Mouse (Mus musculus) cerebellum, adult 8-10 months (tissue): ENCODE results near the gene Itga9.

ENCODE experiments used
- DNase-seq: peaks from one replicate; pipeline ENCODE4 v3.0.0; 2022

Gene Itga9

DNA sequence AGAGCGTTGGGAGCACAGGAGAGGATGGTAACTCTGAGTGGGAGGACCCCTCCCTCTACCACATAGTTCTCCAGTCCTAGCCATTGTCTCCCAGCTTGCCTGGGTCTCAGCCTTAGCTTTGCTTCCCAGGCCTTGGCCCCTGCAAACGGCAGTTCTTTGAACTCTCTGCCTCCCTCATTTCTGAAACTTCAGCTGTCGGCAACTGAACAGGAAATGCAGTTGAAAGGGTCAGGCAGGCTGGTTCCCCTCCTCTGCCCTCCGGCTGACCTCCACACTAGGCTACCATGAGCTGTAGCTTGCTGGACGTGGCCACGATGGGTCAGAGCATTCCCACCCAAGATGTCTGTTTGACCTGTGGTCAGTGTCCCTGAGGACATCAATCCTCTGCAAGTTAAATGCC lies 48.5 kb downstream of the Itga9 start:
- no peak for DNase-seq

DNA sequence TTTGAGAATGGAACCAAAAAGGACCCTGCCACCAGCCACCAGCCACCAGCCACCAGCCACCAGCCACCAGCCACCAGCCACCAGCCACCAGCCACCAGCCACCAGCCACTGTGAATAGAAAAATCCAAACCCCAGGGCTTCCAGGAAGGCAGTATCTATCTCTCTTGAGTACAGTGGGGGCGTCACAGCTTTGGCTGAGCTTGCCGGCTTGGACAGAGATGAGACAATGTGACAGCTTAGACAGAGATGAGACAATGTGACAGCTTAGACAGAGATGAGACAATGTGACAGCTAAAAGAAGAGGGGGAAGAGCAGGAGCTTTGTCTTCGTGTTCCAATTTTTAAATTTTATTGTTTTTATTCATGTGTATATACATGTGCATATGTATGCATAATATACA lies 49.2 kb downstream of the Itga9 start:
- DNase-seq, result no peak

DNA sequence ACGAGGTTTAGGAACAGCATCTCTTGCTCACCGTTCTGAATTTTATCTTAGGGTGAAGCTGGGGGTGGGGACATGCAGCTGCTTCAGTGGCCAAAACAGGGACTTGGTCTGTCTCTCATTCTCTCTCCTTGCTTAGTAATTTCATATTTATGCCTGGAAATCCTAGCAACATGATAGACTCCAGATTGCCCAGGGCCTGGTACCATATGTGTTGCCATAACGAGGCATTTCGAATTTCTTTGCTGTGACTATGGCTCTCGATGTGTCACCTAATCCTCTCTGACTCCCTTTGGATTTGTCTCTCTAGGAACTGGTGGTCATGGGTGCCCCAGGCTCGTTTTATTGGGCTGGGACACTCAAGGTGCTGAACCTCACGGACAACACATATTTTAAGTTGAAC lies 51.7 kb downstream of the Itga9 start:
- no peak for DNase-seq

DNA sequence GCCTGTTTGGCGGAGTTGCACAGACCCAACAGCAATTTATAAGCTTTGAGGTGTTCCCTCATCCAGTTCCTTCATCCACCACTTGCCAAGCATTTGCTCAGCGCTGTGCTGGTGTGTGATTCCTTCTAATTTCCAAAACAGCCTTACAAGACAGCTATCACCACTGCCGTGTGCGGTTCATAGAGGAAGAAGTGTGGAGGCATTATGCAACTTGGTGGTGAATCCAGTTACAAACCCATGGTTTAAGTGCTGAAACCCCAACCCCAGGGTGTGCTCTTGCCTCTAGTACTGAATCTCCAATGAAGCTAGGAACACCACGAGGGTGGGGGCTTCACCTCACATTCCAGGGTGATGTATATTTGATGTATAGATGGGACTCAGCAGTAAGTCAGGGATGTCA lies 53.3 kb downstream of the Itga9 start:
- no peak for DNase-seq

DNA sequence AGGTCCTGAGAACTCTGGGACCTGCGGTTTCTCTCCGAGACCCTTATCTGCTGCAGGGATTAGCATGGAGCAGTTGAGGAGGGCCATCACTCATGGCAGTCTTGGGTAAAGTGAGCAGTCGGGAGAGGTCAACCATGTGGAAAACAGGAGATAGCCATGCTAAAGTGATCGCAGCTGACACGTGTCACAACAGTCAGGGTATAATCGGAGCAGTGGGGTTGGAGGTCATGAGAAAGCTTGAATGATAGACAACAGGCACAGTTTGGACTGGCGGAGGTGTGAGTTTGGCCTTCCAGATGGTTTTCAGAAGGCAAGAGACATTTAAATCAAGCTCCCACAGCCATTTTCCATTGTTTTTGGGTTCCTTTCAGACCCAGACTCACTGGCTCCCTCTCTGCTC lies 53.8 kb downstream of the Itga9 start:
- DNase-seq, result no peak

DNA sequence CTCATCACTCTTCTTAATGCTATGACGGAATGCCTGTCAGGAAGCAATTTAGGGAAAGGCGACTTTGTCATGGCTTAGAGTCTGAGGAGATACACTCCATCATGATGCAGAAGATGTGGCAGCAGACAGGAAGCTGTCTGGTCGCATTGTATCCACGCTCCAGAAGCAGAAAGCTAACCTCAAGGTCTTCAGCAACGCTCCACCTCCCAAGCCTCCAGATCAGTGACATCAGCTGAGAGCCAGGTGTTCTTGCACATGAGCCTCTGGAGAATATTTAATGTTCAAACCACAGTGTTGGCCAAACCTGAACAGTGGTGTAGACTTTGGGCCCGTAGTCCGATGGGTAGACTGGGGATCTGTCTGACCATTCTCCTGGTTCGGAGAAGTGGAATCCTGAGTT lies 55.5 kb downstream of the Itga9 start:
- DNase-seq, result no peak

DNA sequence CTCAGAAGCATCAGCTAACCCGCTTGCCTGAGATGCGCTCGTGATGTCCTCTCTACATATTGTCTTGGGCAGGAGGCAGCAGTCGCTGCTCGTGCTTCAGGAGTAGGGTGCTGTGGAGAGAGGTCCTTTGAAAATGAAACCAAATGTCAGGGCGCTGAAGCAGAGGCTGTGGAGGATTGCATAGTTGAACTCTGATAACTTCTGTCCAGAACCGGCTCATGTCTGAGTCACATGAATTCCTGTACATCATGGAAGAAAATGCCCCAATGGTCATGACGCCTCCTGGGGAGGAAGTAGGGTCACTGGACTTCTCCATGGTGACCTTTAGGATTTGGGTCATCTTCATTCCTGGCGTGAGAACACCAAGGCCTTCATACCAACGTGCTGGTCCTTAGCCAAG lies 56.0 kb downstream of the Itga9 start:
- DNase-seq, result no peak

DNA sequence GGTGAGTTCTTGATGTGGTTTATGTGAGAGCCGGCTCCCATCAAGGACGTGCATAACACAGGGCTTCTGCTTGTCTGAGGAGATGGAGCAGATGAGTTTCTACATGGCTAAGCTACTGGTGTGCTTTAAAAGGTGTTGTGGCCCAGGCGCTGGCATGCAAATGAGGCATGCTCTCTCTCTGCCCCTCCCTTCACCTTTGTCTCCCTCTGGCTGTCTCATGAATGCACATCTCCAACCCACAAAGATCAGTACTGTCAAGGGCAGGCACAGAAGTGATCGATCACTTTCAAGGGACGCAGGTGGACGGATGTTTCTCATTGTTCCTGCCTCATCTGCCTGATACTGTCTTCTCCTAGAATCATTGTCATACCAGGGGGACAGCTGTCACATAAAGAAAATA lies 57.4 kb downstream of the Itga9 start:
- DNase-seq, result no peak

DNA sequence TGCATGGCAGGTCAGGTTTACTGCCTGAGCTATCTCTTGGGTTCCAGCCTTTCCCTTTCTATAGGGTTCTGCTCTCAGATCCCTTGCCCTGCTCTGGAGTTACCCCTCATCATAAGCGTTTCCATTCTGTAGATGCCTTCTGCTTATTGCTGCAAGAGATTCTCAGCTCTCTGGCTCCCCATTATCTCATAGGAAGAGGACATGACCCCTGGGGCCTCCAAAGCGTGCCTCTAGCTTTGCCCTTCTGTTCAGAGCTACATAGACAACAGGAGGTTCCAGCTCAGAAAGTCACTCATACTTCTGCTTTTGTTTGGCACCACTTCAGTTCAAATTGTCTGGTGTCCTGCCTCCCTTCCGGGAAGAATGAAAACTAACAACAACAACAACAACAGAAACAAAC lies 59.6 kb downstream of the Itga9 start:
- DNase-seq, result no peak

DNA sequence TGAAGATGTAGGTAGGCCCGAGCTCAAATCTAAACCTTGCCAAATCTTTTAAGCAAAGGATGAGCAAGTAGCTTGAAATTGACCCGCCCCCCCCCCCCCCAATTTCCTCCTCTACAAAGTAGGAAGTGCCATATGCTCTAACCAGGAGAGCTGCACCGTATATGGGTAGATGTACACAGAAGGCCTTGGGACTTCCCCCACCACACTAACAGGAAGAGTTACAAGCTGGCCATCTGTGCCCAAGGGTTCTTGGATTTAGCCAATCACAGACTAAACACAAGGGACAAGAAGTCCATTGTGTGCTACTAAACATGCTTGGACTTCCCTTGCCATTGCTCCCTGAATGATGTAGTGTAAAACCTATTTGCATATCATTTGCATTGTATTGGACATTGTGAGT lies 63.2 kb downstream of the Itga9 start:
- no peak for DNase-seq

DNA sequence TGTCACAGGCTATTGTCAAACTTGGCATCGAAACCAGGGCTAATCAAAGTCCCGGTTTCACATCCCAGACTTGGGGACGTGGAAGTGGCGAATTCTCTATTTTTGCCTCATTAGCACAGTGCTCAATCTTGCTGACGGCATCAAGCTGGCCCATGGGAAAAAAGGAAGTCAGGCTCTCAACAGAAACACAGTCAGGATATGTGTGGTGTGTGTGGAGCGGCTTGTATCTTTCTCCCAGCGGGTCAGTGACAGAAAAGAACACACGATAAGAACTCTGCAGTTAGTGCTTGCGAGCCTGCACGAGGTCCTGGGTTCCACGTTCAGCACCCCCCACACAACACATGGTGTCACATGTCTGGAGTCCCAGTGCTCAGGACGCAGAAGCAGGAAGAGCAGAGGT lies 67.8 kb downstream of the Itga9 start:
- no peak for DNase-seq

DNA sequence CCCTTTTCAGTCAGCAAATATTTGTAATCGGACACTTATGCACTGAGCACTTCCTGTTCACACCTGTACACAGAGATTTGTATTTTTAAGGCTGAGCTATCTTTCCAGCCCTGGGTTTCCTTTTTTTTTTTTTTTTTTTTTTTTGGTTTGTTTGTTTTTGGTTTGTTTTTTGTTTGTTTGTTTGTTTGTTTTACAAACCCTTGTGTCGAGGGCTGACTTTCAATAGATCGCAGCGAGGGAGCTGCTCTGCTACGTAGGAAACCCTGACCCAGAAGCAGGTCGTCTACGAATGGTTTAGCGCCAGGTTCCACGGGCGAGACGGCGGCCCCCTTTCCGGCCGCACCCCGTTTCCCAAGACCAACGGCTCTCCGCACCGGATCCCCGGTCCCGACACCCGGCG lies 68.3 kb downstream of the Itga9 start:
- no peak for DNase-seq

DNA sequence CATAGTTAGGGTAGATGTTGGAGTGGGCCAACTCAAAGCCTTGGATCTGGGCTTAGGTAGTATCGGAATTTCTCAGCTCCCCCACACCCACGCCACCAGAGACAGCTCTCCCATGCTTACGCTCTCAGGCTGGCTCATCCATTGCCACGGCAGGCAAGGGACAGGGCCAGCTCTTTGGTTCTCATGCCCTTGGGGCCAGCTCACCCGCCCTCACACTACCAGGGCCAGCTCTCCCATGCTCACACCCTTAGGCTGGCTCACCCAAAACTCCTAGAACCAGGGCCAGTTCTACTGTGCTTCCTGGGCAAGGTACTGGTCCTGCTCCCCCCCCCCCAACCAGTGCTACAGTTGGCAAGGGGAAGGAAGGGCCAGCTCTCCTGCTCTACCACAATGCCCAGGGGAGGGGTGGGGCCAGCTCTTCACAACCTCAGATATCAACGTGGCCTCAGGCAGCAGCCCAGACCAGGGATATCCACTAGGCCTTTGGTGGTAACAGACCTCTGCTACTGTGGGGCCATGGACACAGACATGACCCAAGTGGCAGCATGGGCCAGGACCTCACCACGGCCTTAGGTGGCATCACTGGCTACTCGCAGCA lies 69.2 kb downstream of the Itga9 start:
- no peak for DNase-seq

DNA sequence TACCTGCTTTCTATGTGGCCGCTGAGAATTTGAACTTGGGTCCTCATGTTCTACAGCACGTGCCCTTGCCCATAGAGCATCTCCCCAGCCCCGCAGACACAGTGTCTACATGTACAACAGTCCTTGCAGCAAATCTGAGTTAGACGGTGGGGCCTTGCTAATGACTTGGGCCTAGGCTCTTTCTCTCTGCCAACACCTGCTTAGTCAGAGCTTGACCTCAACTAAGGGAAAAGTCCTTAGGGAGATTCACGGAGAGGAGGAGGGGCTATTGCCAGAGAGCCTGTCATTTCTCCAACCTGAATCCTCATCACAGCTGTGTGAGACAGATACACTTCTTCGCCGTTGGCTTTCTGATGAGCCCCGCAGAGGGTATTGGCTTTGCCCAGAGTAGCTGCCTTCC lies 70.2 kb downstream of the Itga9 start:
- no peak for DNase-seq

DNA sequence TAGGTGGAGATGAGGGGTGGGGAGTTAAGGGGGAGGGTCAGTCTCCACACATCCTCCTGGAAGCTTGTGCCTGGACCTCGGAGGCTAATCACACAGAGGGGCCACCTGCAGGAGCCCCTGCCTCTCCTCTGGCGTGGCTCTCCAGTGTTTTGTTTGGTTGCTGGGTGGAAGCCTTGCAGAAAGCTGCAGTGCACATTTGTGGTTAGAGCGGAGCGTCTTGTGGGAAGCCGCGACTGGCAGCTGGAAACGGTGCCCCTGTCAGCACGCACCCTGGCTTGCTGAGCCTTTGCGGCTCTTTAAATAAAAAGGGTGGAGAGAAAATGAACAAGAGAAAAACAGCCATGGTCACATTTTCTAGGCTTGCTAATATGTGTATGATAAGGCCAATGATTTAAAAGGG lies 70.9 kb downstream of the Itga9 start:
- DNase-seq, result no peak

DNA sequence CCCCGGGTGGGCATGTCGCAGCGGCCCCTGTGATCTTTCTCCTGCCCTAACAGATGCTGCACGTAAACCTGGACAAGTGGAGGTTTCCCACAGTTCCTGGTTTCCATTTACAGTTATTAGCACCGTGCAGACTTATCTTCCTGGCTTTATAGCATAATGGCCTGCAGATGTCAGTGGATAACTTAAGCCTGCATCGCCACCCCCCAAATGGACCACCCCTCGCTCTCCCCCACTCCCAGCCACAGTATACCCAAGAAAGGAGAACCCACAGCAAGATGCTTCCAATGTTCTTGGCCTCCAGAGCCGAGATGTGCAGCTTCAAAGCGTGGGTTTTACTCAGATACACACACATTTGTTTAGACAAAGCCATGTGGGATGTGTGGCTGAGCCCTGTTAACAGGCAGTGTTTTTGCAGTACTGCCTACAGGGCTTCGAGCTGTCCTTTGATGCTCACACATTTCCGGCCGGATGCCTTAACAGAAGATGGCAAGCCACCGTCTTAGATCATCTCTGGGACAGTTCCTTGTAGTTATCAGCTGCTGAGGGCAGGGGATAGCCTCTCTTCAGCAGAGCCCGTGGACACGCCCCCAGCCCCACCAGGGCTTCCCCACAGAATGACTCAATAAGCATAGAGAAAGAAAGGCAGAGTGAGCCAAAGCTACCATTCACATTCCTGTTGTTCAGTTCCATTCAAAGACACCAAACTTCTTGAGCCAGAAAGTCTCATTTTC lies 71.7 kb downstream of the Itga9 start:
- DNase-seq, result no peak

DNA sequence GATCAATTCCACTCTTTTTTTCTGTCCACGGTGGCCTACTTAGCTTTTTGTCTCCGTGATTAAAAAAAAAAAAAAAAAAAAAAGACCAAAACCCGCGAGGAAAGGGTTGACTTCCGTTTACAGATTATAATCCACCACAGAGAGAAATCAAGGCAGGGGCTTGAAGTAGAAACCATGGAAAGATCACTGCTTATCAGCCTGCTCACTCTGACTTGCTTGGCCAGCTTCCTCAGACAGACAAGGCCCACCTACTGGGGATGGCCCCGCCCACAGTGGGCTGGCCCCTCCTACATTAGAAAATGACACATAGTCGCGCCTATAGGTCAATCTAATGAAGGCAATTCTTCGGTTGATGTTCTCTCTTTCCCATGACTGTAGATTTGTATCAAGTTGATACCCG lies 72.3 kb downstream of the Itga9 start:
- DNase-seq, result no peak

DNA sequence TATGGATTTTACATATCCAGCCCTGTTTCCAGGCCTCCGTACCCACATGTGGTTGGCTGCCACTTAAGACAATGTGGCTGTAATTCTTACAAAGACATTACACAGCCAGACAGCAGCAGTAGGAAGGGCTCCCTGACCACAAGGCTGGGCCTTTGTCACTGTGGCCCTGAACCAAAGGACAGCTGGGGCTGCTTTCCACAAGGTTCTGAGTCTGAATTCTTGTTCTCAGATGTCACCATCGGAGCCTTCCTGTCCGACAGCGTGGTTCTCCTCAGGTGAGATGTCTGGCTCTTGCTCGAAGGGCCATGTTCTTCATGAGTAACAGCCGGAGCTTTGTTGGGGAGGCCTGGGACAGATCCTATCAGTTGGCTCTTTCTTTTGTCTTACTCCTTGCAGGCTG lies 75.0 kb downstream of the Itga9 start:
- DNase-seq, result no peak

DNA sequence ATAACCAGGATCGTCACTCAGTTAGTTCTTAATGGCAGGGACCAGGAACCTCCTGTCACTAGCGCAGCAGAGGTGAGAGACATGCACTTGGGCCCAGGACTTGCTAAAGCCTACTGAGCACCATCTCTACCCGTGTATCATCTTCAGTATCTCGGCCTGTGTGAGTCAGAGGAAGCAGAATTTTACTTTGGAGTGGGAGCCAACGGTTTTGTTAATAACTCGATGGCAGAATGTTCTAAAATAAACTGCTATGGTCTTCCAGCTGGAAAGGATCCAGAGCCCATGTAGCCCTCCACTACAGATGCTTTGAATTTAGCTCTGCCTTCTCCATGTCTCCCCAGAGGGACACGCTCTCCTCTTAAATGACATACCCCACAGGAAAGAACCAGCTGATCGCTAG lies 75.7 kb downstream of the Itga9 start:
- no peak for DNase-seq

DNA sequence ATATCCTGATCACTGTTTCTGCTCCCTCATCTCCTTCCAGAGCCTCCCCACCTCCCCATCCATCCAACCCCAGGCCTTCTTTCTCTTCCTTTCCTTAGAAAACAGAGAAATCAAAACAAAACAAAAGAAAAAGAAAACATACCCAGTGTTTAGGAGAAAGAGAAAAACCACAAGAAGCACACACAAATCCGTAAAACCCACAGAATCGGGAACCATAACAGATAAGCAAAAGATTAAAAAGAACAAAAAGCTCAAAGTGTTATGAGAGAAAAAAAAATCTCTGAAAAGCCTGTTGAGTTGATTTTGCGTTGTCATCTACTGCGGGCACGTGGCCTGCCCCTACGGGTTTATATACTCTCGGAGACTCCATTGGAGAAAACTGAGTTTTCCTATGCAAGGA lies 77.0 kb downstream of the Itga9 start:
- no peak for DNase-seq

DNA sequence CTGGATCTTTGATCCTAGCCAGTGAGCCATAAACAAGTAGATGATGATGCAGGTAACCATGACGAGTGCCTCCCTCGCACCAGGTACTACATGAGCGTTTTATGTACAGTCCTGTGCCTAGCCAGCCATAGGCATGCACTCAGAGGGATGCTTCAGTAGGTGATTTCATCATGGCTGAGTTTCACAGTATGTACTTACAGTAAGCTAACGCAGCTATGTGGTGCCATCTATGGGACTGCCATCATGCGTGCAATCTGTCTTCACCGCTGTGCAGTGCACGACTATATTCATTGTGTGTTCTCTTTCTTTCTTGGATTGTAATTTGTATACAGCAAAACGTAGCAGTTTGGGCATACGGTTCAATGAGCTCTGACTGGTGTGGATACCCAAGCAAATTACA lies 77.9 kb downstream of the Itga9 start:
- no peak for DNase-seq

DNA sequence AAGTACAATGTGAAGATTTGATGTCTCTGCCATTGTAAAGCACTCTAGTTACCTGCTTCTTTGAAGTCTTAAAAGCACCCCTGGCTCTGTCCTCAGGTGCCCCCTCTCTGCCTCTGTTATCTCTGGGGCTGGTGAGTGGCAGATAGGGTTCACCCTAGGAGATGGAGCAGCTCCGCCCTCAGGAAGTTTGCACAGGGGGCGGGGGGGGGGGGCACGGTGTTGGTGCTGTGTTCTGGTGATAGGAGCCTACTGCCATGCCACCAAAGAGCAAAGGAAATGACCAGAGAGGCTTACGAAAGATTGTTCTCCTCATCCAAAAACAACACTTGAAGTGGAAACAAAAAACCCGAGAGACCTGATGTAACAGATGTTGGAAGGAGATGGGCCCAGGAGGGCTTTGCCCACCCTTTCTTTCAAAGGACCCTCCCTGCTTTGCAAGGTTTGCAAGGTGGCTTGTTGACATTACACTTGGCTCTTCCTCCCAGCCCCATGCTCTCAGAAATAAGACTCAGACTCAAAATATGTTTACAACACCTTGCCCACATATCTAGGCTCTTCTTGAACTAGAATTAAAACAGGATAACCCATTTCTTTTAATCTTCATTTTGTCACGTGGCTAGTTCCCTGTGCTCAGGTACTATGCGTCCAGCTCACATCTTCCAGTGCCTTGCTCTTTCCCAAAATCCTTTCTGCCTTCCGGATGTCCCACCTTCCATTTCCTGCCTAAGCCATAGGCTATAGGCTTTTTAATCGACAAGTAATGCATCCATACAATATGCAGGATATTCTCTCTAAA lies 79.9 kb downstream of the Itga9 start:
- DNase-seq, result no peak

DNA sequence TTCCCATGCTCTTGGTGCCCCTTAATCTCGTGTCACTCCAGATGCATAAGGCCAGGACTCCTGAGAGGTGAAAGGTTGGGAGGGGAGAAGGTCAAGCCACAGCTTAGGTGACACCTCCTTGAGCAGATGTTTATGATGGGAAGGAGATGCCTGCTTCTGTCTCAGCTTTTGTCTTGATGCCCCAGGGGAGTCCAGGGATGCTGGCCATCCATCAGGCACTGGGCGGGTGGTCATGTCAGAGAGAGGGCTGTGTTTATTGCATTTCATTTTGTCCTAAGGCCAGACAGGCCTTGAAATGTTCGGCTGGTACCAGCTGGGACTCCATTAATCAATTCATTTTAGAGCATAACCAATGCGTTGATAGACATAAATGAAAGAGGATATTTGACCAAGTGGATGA lies 81.8 kb downstream of the Itga9 start:
- no peak for DNase-seq

DNA sequence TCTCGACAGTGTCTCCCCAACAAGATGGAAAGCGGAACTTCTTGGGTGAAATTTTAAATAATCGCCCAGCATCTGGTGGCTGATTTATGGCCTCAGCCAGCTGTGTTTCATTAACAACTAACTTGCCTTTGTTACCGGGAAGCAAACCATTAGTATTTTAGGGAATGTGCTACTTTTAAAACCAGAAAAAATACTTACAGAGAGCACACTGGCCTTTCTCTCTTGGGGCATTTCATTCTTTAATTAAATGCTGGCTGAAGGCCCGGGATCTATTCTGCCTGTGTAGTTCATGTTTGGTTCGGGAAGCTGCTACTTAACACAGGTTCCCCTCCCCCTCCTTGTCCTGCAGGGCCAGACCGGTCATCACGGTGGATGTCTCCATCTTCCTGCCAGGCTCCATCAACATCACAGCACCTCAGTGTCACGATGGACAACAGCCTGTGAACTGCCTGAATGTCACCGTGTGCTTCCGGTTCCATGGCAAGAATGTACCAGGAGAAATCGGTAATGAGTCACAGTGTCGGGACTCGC lies 82.5 kb downstream of the Itga9 start:
- no peak for DNase-seq
